Comparison of ENCODE assay signal across 13 mouse cellular contexts in the genomic region with DNA sequence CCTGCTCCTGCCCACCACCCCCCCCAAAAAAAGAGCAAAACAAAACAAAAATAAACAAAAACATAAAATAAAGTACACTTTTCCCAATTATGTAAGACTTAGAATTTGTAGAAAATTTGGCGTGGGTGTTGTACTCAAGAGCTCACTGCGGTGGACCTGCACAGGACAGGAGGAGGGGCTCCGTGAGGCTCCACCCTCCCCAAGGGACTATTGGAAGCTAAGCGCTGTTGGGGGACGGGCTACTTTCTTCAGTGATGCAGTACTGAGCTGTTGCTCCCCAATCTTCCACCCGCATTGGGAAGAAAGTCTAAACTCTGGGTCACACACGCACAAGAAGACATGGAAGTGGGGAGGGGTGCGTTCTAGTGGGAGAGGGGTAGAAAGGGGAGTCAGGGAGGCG.
DNase-seq lines count a peak whose midpoint lies in the region; ATAC-seq and TF ChIP-seq lines count a peak whose summit lies in the region.
"Had no signal": no experiment of that assay in that cellular context is flagged by ENCODE, and none has a peak within 500 bp of the region (broad histone marks: within the 10 kb centered on the region; RNA-seq: fewer than 3 reads in every experiment).

No protein-coding gene starts in this region.

- H3K9ac ChIP-seq in embryonic facial prominence, embryonic 11.5 days (replicated peaks; ENCODE audit: low read length): no peak overlapping the region
- H3K9ac ChIP-seq: embryonic facial prominence, embryonic 12.5 days had no signal

- no peaks in the 10 kb centered on the region for H3K27me3 ChIP-seq in kidney, adult 2 months (replicated peaks; ENCODE audit: control insufficient read depth, insufficient read depth, low read length)
- H3K27me3 ChIP-seq in embryonic facial prominence, embryonic 11.5 days (ENCODE audit: control insufficient read depth, insufficient read depth, low read length): peaks cover 2% of the 10 kb centered on the region; the same call in 1 of the 2 replicates
- H3K27me3 ChIP-seq in midbrain, embryonic 10.5 days (ENCODE audit: low read depth, poor library complexity, severe bottlenecking): peaks cover 58% of the 10 kb centered on the region

- no peaks in the 10 kb centered on the region for H3K4me1 ChIP-seq in kidney, adult 2 months (ENCODE audit: control insufficient read depth, insufficient read depth, low read length)
- H3K4me1 ChIP-seq in embryonic facial prominence, embryonic 11.5 days (ENCODE audit: control insufficient read depth, insufficient read depth, low read length): no peaks in the 10 kb centered on the region
- H3K4me1 ChIP-seq in midbrain, embryonic 10.5 days: peaks cover 48% of the 10 kb centered on the region

- peak; percentile 46 for DNase-seq in kidney, postnatal 10 days
- DNase-seq in kidney, adult 2 months: no peak
- peak; percentile 46 for DNase-seq in Muller cell, postnatal 12 days (ENCODE audit: inconsistent ontology term)
- peak; percentile 45 for DNase-seq in embryonic facial prominence, embryonic 11.5 days (ENCODE audit: low spot score)
- no peak for DNase-seq in midbrain, embryonic 10.5 days (ENCODE audit: low spot score)
- no peak for DNase-seq in MN1 (ENCODE audit: low spot score)
- DNase-seq in urinary bladder, adult 18-20 months (ENCODE audit: low spot score in 2 of 2): no peak
- DNase-seq: gastrocnemius, postnatal 10 days; thymus, adult 2 months had no signal

- no peak overlapping the region for H3K4me2 ChIP-seq in embryonic facial prominence, embryonic 11.5 days (ENCODE audit: low read depth, low read length)
- H3K4me2 ChIP-seq: embryonic facial prominence, embryonic 12.5 days had no signal

- ATAC-seq in embryonic facial prominence, embryonic 11.5 days (replicated peaks; ENCODE audit: insufficient number of reproducible peaks, low FRiP score, low TSS enrichment, low read depth): no peak
- ATAC-seq in CD4-positive, CD25-positive, alpha-beta regulatory T cell, adult 4 months: no peak
- ATAC-seq: activated CD4-positive, CD25-positive, alpha-beta regulatory T cell, adult 4 months; intestine, embryonic 16.5 days had no signal

- no peaks in the 10 kb centered on the region for H3K36me3 ChIP-seq in kidney, adult 2 months (ENCODE audit: control insufficient read depth, insufficient read depth, low read length)
- no peaks in the 10 kb centered on the region for H3K36me3 ChIP-seq in embryonic facial prominence, embryonic 11.5 days (replicated peaks; ENCODE audit: control insufficient read depth, insufficient read depth, low read depth, low read length)
- H3K36me3 ChIP-seq in midbrain, embryonic 10.5 days: no peaks in the 10 kb centered on the region
- H3K36me3 ChIP-seq: embryonic facial prominence, embryonic 12.5 days had no signal

- 12% methylated on average over 9 of the region's 9 CpGs for WGBS in kidney, adult 2 months
- 13% methylated on average over 9 of the region's 9 CpGs for WGBS in embryonic facial prominence, embryonic 11.5 days
- WGBS in midbrain, embryonic 10.5 days: 15% methylated on average over 9 of the region's 9 CpGs

- no peak for TF ChIP-seq CTCF in kidney, adult 2 months (conservative IDR thresholded peaks at IDR 0.05; ENCODE audit: insufficient read depth, insufficient read length, low read depth, low read length)

- no peak overlapping the region for H3K4me3 ChIP-seq in kidney, adult 2 months (ENCODE audit: insufficient read depth, low read depth, low read length)
- H3K4me3 ChIP-seq in embryonic facial prominence, embryonic 11.5 days (ENCODE audit: low read depth, low read length): no peak overlapping the region
- 0 out of 2 replicates have a peak overlapping the region, but pooled peaks have one; percentile 28 for H3K4me3 ChIP-seq in midbrain, embryonic 10.5 days
- H3K4me3 ChIP-seq: embryonic facial prominence, embryonic 12.5 days had no signal

- no peak for TF ChIP-seq POLR2A in kidney, adult 2 months (IDR thresholded peaks at IDR 0.05; ENCODE audit: low read depth, low read length)

- H3K9me3 ChIP-seq in embryonic facial prominence, embryonic 11.5 days (replicated peaks; ENCODE audit: control insufficient read depth, low read length): no peaks in the 10 kb centered on the region
- no peaks in the 10 kb centered on the region for H3K9me3 ChIP-seq in midbrain, embryonic 10.5 days (replicated peaks)
- H3K9me3 ChIP-seq: embryonic facial prominence, embryonic 12.5 days had no signal

- H3K27ac ChIP-seq in kidney, adult 2 months (ENCODE audit: insufficient read depth, low read depth, low read length): no peak overlapping the region
- H3K27ac ChIP-seq in embryonic facial prominence, embryonic 11.5 days (replicated peaks; ENCODE audit: low read depth, low read length): no peak overlapping the region
- peak overlapping the region; percentile 42 for H3K27ac ChIP-seq in midbrain, embryonic 10.5 days (replicated peaks)
- H3K27ac ChIP-seq: embryonic facial prominence, embryonic 12.5 days had no signal

Comparison
In these comparisons a context has a peak if more than half of its experiments do, and no peak if none do; other contexts are left out.
1. DNase-seq: peak in kidney, postnatal 10 days (single experiment), Muller cell, postnatal 12 days (single experiment) and embryonic facial prominence, embryonic 11.5 days (single experiment); none in kidney, adult 2 months (single experiment), midbrain, embryonic 10.5 days (single experiment), MN1 (single experiment) and urinary bladder, adult 18-20 months (0 of 2).